ENCODE assay signal across 24 mouse cellular contexts in the genomic region with DNA sequence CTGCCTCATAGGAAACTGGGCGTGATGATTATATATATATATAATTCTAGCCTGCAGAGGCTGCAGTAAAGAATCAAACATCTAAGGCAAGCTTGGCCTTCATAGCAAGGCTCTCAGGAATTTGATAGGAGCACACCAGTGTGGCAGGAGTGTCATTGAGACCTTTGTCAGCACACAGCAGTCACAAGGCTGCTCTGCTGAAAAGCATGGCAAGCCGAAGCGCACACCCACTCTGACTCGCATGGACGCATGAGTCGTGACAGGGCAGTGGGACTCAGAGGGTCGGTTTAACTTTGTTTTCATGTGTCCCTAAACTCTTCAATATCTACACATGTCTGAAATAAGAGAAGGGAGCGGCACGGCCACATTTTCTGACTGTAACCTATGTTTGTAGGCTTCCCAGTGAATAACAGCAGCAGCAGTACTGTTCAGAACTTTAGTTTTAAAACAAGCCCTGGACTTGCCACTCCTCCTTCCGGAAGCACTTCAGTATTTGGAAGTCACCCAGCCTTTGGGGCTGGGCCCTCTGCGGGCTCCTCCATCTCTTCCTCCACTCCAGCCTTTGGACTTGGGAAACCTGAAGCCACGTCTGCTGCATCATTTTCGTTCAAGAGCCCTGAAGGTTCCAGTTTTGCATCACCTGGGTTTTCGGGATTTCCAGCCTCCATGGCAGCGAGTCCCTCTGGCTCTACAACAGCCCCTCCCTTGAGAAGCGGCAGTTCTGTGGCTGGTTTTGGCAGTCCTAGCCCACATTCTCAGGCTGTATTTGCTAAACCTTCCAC. TPM values are rescaled to one million over a fixed set of nuclear protein-coding genes. Genes with fewer than 3 reads are reported as not detected.
DNase-seq lines count a peak whose midpoint lies in the region; ATAC-seq lines count a peak whose summit lies in the region.
"Had no signal": no experiment of that assay in that cellular context is flagged by ENCODE, and none has a peak within 500 bp of the region (broad histone marks: within the 10 kb centered on the region; RNA-seq: fewer than 3 reads in every experiment).

No protein-coding gene starts in this region.

- H3K9ac ChIP-seq in heart, embryonic 16.5 days (ENCODE audit: low read length): no peak overlapping the region
- H3K9ac ChIP-seq in neural tube, embryonic 15.5 days (replicated peaks): no peak overlapping the region
- H3K9ac ChIP-seq in hindbrain, embryonic 12.5 days: no peak overlapping the region
- H3K9ac ChIP-seq: forebrain, postnatal 0 days; neural tube, embryonic 13.5 days had no signal

- H3K27ac ChIP-seq in heart, embryonic 16.5 days (ENCODE audit: low read length): peak overlapping the region; percentile 75
- no peak overlapping the region for H3K27ac ChIP-seq in neural tube, embryonic 15.5 days (replicated peaks)
- H3K27ac ChIP-seq in hindbrain, embryonic 12.5 days: no peak overlapping the region
- H3K27ac ChIP-seq: forebrain, embryonic 10.5 days; hindbrain, embryonic 10.5 days; hindbrain, postnatal 0 days; layer of hippocampus, adult 2 months; midbrain, embryonic 10.5 days; neural tube, embryonic 13.5 days had no signal

- H3K4me3 ChIP-seq in heart, embryonic 16.5 days (ENCODE audit: low read length): 0 out of 2 replicates have a peak overlapping the region, but pooled peaks have one; percentile 9
- no peak overlapping the region for H3K4me3 ChIP-seq in neural tube, embryonic 15.5 days (replicated peaks)
- H3K4me3 ChIP-seq in hindbrain, embryonic 12.5 days: no peak overlapping the region
- H3K4me3 ChIP-seq: forebrain, embryonic 10.5 days; hindbrain, embryonic 10.5 days; layer of hippocampus, adult 2 months; midbrain, embryonic 10.5 days; myocyte; neural tube, embryonic 13.5 days had no signal

- WGBS in heart, embryonic 16.5 days: 70% methylated on average over 16 of the region's 16 CpGs
- WGBS in neural tube, embryonic 15.5 days: 96% methylated on average over 16 of the region's 16 CpGs
- WGBS in hindbrain, embryonic 12.5 days: 96% methylated on average over 16 of the region's 16 CpGs

- H3K4me2 ChIP-seq in heart, embryonic 16.5 days (ENCODE audit: low read depth, low read length): peak overlapping the region; percentile 20; the same call in 1 of the 2 replicates
- H3K4me2 ChIP-seq in neural tube, embryonic 15.5 days: no peak overlapping the region
- no peak overlapping the region for H3K4me2 ChIP-seq in hindbrain, embryonic 12.5 days (replicated peaks)
- H3K4me2 ChIP-seq: neural tube, embryonic 13.5 days had no signal

- DNase-seq in R1 (ENCODE audit: low read depth, low spot score): peak; percentile 73
- DNase-seq in heart, adult 9 months (ENCODE audit: low spot score in 2 of 2): peak; percentile 6 to 20
- no peak for DNase-seq in embryo, embryonic 10.5 days (ENCODE audit: low spot score)
- no peak for DNase-seq in lung, postnatal 10 days
- DNase-seq: adrenal gland, postnatal 36 days; cerebellum, postnatal 10 days; forebrain, postnatal 0 days; gastrocnemius, postnatal 25 days; kidney, postnatal 14 days; layer of hippocampus, postnatal 36 days; thymus, postnatal 14 days had no signal

- peaks cover 8% of the 10 kb centered on the region; the same call in 1 of the 2 replicates for H3K4me1 ChIP-seq in heart, embryonic 16.5 days (ENCODE audit: control insufficient read depth, insufficient read depth, low read length)
- no peaks in the 10 kb centered on the region for H3K4me1 ChIP-seq in neural tube, embryonic 15.5 days
- H3K4me1 ChIP-seq in hindbrain, embryonic 12.5 days: no peaks in the 10 kb centered on the region
- H3K4me1 ChIP-seq: forebrain, embryonic 10.5 days; hindbrain, embryonic 10.5 days; midbrain, embryonic 10.5 days; neural tube, embryonic 13.5 days had no signal

- peak; percentile 57; the same call in 1 of the 2 replicates for ATAC-seq in heart, embryonic 16.5 days (replicated peaks; ENCODE audit: extremely low read depth, insufficient read depth, low FRiP score)
- no peak for ATAC-seq in neural tube, embryonic 15.5 days (ENCODE audit: low FRiP score)
- no peak for ATAC-seq in hindbrain, embryonic 12.5 days (ENCODE audit: low FRiP score)
- ATAC-seq: forebrain, postnatal 0 days; hindbrain, postnatal 0 days; intestine, embryonic 16.5 days; lung, postnatal 0 days; midbrain, embryonic 16.5 days had no signal

- H3K27me3 ChIP-seq in heart, embryonic 16.5 days (ENCODE audit: control insufficient read depth, insufficient read depth, low read length): no peaks in the 10 kb centered on the region
- no peaks in the 10 kb centered on the region for H3K27me3 ChIP-seq in neural tube, embryonic 15.5 days (replicated peaks)
- H3K27me3 ChIP-seq in hindbrain, embryonic 12.5 days: no peaks in the 10 kb centered on the region
- H3K27me3 ChIP-seq: neural tube, embryonic 13.5 days had no signal

- H3K9me3 ChIP-seq in heart, embryonic 16.5 days (replicated peaks; ENCODE audit: control insufficient read depth, low read length): peaks cover 4% of the 10 kb centered on the region; the same call in 1 of the 2 replicates
- H3K9me3 ChIP-seq in neural tube, embryonic 15.5 days (replicated peaks): no peaks in the 10 kb centered on the region
- H3K9me3 ChIP-seq in hindbrain, embryonic 12.5 days (replicated peaks): peaks cover 7% of the 10 kb centered on the region

- H3K36me3 ChIP-seq in heart, embryonic 16.5 days (ENCODE audit: control insufficient read depth, insufficient read depth): peaks cover 31% of the 10 kb centered on the region
- peaks cover 67% of the 10 kb centered on the region for H3K36me3 ChIP-seq in neural tube, embryonic 15.5 days
- H3K36me3 ChIP-seq in hindbrain, embryonic 12.5 days: peaks cover 55% of the 10 kb centered on the region

RNA-seq across cellular contexts. Expression of gene Nupl2, which starts 16.9 kb away (rescaled TPM):
- 11.5 and 13.2 TPM in 2 replicates for polyA plus RNA-seq in heart, embryonic 16.5 days (2015; fragmentation: Nextera tagmentation; extraction: Ambion mirVana)
- polyA plus RNA-seq in neural tube, embryonic 15.5 days (2015; fragmentation: Nextera tagmentation; extraction: Ambion mirVana): 14.1 and 15.3 TPM in 2 replicates
- polyA plus RNA-seq in hindbrain, embryonic 12.5 days (2016; fragmentation: Nextera tagmentation; extraction: Ambion mirVana): 17.6 and 19.9 TPM in 2 replicates

Comparison
In these comparisons a context has a peak if more than half of its experiments do, and no peak if none do; other contexts are left out.
1. DNase-seq: peak in R1 (single experiment) and heart, adult 9 months (2 of 2); none in embryo, embryonic 10.5 days (single experiment) and lung, postnatal 10 days (single experiment).